Mouse (Mus musculus): ENCODE measurements at regions not wholly inside any gene's neighbourhood (a gene's known extent, or its start where the extent isn't known, plus 50 kb on each side); places are given as distances from the start of the nearest gene placed in this dataset.
A peak's percentile ranks its signal among the peaks of the same experiment; 100 is the strongest.

- ATAC-seq (replicated peaks; ENCODE audit: poor library complexity) = no peak
These were observed 2634.2 kb downstream of the 9330182O14Rik start for GRCm38 (mm10) chr15:42768396-42768795.

GRCm38 (mm10) chr15:42779903-42780302 is 2645.7 kb downstream of the 9330182O14Rik start:
- no peak for ATAC-seq (replicated peaks; ENCODE audit: poor library complexity)

GRCm38 (mm10) chr15:42801217-42801616 is 2667.1 kb downstream of the 9330182O14Rik start:
- ATAC-seq (replicated peaks; ENCODE audit: poor library complexity) = no peak

- no peak for ATAC-seq (replicated peaks; ENCODE audit: poor library complexity)
These were observed 2676.8 kb downstream of the 9330182O14Rik start for GRCm38 (mm10) chr15:42810871-42811490.

- no peak for ATAC-seq (replicated peaks; ENCODE audit: poor library complexity)
These were observed 2681.0 kb downstream of the 9330182O14Rik start for GRCm38 (mm10) chr15:42815026-42815724.

- no peak for ATAC-seq (replicated peaks; ENCODE audit: poor library complexity)
These were observed 2704.7 kb downstream of the 9330182O14Rik start for GRCm38 (mm10) chr15:42838839-42839238.

- peak; percentile 66 for ATAC-seq (replicated peaks; ENCODE audit: poor library complexity)
These were observed 2715.8 kb downstream of the 9330182O14Rik start for GRCm38 (mm10) chr15:42850003-42850402.

GRCm38 (mm10) chr15:42872491-42872890 is 2738.3 kb downstream of the 9330182O14Rik start:
- ATAC-seq (replicated peaks; ENCODE audit: poor library complexity) = no peak

GRCm38 (mm10) chr15:42894611-42895010 is 2760.4 kb downstream of the 9330182O14Rik start:
- no peak for ATAC-seq (replicated peaks; ENCODE audit: poor library complexity)

GRCm38 (mm10) chr15:42900056-42900455 is 2765.9 kb downstream of the 9330182O14Rik start:
- ATAC-seq (replicated peaks; ENCODE audit: poor library complexity) = no peak

- ATAC-seq (replicated peaks; ENCODE audit: poor library complexity) = peak; percentile 60
These were observed 2767.6 kb downstream of the 9330182O14Rik start for GRCm38 (mm10) chr15:42901782-42902181.

- ATAC-seq (replicated peaks; ENCODE audit: poor library complexity) = 0 out of 2 replicates have a peak, but pooled peaks have one; percentile 39
These were observed 2777.2 kb downstream of the 9330182O14Rik start for GRCm38 (mm10) chr15:42911357-42911756.

- no peak for ATAC-seq (replicated peaks; ENCODE audit: poor library complexity)
These were observed 2778.7 kb downstream of the 9330182O14Rik start for GRCm38 (mm10) chr15:42912880-42913279.

GRCm38 (mm10) chr15:42913285-42913684 is 2779.1 kb downstream of the 9330182O14Rik start:
- ATAC-seq (replicated peaks; ENCODE audit: poor library complexity) = no peak

- ATAC-seq (replicated peaks; ENCODE audit: poor library complexity) = peak; percentile 92
These were observed 2779.9 kb downstream of the 9330182O14Rik start for GRCm38 (mm10) chr15:42914099-42914498.

- ATAC-seq (replicated peaks; ENCODE audit: poor library complexity) = no peak
These were observed 2781.0 kb downstream of the 9330182O14Rik start for GRCm38 (mm10) chr15:42915195-42915594.

GRCm38 (mm10) chr15:42921618-42922017 is 2787.5 kb downstream of the 9330182O14Rik start:
- no peak for ATAC-seq (replicated peaks; ENCODE audit: poor library complexity)

GRCm38 (mm10) chr15:42928331-42928730 is 2794.2 kb downstream of the 9330182O14Rik start:
- no peak for ATAC-seq (replicated peaks; ENCODE audit: poor library complexity)

GRCm38 (mm10) chr15:42944610-42945009 is 2810.4 kb downstream of the 9330182O14Rik start:
- no peak for ATAC-seq (replicated peaks; ENCODE audit: poor library complexity)

- no peak for ATAC-seq (replicated peaks; ENCODE audit: poor library complexity)
These were observed 2821.0 kb downstream of the 9330182O14Rik start for GRCm38 (mm10) chr15:42955167-42955566.

- ATAC-seq (replicated peaks; ENCODE audit: poor library complexity) = peak; percentile 96
These were observed 2828.7 kb downstream of the 9330182O14Rik start for GRCm38 (mm10) chr15:42962747-42963338.

- peak; percentile 64 for ATAC-seq (replicated peaks; ENCODE audit: poor library complexity)
These were observed 2831.1 kb downstream of the 9330182O14Rik start for GRCm38 (mm10) chr15:42965314-42965713.

Measured in megakaryocyte progenitor cell, adult 5-6 weeks (primary cell).